Mouse (Mus musculus) adrenal gland, adult (tissue): ENCODE measurements at regions not wholly inside any gene's neighbourhood (a gene's known extent, or its start where the extent isn't known, plus 50 kb on each side); places are given as distances from the start of the nearest gene placed in this dataset.

Experiments used
- DNase-seq, 2 experiments: peaks; one replicate each; pipeline ENCODE4 v3.0.0; 2022 to 2023; ENCODE audit warnings: low spot score in 1 of 2; ENCODE audit not compliant: inconsistent age in 2 of 2

DNA sequence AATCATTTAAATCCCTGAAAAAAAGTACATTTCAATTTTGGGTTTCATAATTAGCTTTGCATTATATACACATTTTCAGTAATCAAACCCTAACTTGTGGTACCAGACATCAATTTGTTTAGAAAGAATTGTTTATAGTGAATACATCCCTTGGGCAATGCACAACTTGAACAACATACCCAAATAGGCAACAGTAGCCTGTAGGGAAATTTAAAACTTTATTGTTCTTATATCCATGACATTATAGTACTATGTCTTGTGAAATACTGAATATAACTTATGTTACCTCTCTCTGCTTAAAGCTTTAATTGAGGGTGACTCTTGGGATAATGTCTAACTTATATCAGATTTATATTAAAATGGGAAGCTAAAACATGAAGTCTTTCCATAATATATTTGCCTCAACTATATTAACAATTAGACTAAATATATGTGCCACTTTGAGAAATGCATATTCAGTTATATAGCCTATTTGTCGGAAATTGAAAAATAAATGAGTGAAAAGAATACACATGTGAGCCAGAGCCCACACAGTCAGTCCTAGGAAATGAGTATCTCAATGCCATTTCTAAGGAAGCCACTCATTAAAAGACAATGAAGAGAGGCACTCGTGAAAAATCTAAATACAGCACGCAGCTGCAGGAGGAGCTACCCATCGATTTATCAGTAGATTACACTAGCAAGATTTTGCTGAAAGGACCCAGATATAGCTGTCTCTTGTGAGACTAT is 458.1 kb upstream of the Slitrk6 start:
- DNase-seq = no peak

DNA sequence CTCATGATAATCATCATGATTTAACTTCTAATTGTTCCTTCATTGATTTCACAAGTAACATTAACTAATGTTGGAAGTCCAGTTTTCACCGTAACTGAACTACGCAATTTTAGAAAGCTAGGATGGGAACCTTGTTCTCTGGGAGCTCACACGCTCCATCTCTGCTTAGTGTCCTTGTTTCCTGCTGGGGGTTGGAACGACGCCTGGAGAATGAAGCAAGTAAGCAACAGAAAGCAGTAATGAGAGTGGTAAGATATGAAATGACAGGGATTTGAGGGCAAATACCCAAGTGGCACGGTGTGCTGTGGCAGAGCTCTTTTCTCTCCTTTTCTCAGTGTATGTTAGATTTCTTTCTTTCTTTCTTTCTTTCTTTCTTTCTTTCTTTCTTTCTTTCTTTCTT is 448.0 kb upstream of the Slitrk5 start:
- DNase-seq = no peak

DNA sequence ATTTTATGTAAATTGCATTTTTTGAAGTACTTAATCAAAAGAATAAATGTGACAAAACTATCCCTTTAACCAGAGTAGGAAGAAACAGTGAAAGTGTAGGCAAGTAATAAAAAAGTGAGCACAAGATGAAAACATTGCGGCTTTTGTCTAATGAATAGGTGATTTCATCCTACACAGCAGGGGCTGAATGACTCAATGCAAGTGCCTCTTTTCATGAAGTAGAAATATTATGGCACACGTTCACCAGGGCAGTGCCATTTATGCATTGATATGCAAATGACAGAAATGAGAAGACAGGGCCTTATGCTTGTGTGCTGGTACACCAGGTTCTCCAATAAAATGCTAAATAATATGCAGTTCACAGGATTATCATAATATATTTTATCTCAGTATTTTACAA is 435.8 kb upstream of the Slitrk5 start:
- no peak for DNase-seq

DNA sequence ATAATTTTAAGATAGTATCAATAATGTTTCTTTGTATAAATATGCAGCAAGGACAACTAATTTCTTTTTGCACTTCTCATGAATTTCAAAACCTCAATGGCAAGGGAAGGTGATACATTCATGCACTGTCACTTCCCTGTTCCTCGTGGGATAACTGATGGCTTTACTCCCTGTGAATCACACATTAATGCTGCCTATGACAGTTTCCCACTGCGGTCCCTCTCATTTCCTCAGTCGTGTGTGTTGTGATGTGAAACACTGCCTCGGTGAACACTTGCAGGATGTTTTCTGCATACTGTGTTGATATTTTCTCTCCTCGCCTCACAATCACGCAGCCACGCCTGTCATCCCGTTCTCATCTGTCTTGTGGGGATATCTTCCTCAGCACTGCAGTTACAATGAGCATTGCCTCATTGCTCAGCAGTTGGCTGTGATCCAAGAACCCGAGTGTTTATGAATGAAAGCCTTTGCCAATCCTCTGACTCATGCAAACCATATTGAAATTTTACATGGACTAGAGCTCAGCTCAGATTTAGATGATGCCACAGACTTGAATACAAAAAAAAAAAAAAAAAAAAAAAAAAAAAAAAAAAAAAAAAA is 425.4 kb upstream of the Slitrk5 start:
- peak; percentile 13 to 56 for DNase-seq

DNA sequence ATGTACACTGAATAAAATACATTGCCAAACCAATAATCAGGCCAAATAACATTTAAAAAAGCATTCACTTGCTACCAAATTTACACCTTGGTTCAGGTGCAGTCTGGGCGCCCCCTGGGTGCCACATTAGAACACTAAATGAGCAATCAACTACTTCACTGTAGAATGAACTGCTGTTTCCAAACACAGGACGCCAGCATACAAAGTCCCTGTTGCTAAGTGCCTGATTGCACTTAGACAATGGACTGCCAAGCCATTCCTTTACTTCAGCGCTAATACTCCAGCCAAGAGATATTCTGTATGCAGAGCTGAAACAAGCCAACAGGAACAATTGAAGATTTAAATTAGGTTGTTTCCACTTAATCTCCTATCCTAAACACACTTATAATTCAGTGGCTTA is 421.7 kb upstream of the Slitrk5 start:
- DNase-seq = no peak

DNA sequence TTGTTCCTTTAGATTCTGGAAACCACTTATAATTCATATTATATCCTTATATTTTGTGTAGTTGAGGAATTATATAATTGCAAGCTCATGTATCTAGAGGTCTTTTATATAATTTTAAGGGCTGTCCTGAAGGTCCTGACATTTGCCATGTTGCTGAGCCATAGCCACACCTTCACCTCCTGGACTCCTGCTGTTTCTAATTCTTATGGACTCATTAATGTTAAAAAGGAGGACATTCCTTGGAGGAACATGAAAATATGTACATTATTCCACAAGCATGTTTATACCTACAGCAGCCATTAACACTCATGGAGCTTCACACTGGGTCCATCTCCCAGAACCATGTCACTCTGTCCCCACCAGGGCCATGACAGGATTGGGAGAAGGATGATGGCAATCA is 413.2 kb upstream of the Slitrk5 start:
- no peak for DNase-seq

DNA sequence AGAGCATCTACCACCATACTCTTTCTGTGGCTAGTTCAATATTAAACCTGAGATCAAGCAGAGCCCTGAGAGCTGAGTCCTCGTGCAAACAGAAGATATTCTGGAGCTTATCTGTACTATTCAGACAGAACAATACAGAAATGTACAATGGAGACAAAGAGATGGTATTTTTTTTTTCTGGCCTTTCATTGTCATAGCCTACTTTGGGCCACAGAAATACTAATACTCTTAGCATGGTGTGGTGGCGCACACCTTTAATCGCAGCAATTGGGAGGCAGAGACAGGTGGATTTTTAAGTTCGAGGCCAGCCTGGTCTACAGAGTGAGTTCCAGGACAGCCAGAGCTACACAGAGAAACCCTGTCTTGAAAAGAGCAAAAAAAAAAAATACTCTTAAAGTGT is 404.7 kb upstream of the Slitrk5 start:
- DNase-seq = no peak

DNA sequence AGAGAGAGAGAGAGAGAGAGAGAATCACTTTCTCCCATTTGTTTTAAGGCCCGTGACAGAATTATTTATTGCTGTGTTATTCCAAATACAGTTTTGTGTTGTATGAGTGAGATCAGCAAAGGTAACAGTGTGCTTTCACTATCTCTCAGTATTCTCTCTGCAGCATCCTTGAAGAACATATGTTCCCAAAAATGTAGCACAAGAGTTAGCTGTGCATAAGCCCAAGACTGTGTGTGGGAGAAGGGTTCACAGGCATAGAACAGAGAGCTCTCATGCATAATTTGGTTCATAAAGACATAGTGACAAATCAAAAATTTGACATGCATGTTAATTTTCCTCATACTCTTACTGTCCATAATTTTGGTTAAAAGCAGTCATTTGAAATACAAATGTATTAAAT is 393.5 kb upstream of the Slitrk5 start:
- no peak for DNase-seq

DNA sequence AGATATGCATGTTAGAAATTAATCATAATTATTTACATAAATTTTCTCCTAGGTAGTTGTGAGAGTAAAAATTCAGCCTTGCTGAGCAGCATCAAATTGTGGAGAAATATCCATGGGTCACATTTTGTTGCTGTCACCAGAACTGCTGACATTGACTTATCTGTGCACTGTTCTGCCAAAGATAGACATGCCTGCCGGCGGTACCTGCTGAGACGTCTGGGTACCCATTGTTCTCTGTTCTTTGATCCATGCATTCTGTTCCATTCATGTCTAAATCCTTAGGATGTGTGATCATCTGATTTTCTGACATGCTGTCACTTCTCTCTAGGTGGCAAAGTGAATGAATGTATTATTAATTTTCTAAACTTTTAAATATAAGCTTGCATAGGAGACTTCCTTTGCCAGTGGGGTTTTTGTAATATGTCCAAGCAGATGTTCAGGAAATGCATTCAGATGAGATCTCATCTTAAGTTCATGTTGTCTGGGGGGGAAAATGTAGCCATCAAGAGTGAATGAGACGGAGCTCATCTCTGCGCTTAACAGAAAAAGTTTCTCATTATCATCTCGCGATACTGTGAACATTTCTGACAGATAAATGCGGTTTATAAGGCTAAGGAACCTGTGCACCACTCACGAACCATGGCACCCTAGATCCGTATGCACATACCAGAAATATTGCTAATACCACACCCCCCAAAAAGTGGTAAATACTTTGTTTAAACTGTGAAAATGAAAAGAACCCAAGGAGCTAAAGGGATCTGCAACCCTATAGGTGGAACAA is 391.0 kb upstream of the Slitrk5 start:
- no peak for DNase-seq

DNA sequence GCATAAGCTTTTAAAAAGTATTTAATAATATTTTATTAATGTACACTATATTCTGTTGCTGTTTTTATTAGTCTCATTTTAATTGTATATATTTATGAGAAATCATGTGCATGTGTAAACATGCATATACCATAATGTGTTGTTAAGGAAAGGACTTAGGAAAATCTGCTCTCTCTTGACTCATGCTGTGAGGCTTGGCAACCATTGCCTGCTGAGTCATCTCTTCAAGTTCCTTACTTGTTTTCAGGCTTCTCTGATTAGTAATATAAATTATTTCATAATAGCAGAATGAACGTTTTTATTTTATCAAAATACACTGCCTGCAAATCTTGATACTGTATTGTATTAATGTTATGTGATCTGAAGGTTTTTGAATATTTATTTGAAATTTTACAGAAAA is 388.9 kb upstream of the Slitrk5 start:
- peak; percentile 5 to 23 for DNase-seq

DNA sequence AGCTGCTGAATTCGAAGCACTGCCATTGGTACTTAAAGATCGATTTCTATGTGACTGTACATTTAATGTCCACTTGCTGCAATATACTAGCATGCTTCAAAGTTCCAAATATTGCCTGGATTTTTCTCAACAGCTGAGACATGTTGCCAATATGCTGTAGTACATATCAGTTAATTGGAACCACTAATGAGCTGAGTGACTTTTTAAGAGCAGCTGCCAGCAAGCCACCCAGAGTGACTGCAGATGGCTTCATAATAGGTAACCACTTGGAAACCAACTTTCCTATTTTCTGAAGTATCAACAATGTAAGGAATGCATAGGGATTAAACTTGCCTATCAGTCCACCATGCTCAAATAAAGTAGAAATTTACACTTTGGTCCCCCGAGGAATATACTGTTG is 379.4 kb upstream of the Slitrk5 start:
- DNase-seq = no peak

DNA sequence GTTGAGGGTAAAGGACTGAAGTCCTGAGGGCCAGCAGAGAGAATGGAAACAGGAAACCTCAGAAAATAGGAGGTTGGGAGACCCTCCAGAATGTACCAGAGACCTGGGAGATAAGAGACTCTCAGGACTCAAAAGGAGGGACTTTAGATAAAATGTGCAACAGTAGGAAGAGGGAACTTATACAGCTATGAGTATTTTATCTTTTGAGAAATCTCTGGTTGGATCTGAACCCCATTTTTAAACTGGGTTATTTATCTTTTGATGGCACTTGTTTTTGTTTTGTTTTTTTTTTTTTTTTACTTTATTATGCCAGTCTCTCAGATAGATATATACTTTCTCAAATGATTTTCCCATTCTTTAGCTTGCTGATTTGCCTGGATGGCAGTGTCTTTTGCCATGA is 377.1 kb upstream of the Slitrk5 start:
- DNase-seq = no peak

DNA sequence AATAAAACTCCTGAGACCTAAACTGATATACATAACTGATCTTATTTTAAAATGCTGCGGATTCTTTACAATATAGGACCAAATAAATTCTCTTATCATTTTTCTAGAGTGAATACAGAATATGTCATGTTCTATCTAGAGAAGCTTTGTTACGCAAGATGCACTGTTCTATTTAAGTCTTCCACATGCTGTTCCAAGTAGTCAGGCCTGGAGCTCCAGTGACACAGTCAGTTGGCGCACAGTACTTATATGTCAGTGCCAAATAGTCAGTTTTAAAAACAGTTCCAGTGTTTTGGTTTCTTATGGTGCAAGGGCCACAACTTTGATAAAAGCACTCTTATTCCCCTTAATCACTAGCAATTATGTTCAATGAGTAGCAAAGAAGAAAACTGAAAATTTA is 344.3 kb upstream of the Slitrk5 start:
- no peak for DNase-seq

DNA sequence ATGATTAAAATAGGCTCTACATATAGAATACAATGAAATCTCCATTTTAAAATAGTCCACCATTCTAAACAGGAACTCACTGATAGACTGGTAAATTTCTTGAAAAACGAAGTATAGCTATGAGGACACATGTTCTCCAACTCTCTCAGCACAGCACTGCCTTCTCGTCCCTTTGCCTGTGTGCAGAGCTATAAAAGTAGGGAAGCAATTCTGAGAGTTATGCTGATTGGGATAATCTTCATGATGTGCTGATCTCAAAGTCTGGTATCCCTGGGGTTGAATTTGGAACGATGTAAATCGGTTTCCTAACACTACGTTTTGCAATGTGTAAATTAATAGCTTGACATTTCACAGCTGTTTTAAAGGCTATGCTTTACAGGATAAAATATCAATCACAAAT is 321.4 kb upstream of the Slitrk5 start:
- DNase-seq = no peak

DNA sequence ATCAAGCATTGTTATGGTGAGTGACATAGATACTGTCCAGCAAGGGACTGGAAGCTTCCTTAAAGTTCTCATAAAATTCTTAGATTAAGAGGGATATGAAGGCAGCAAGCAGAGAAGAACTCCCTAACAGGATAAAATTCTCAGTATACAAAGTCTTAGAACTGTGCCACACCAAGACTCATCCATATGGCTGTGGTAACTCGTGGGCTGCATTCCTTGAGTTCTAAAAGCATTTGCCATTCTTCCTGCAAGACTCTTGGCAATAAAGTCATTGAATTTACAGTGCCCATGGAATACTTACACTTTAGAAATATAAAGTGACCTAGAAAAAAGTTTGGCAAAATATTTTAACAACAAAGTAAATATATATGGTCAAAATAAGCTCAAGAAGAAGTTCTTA is 278.1 kb upstream of the Slitrk5 start:
- DNase-seq = no peak

DNA sequence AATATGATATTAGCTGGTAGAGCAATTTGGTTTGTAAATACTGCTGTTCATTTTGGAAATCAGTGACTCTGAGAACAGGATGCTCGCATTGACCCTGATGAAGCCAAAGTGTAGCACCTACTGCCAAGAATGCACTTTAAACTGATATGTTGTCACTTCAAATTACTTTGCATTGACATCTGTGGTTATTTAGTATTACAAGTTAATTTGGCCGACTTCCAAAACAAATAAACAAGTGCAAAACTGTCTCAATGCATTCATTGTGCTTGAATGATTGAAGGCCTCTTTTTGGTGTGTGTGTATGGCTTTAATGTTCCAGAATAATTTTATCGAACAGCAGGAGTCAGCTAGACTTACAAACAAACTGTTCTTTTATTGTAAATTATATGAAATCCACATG is 274.1 kb upstream of the Slitrk5 start:
- DNase-seq = no peak

DNA sequence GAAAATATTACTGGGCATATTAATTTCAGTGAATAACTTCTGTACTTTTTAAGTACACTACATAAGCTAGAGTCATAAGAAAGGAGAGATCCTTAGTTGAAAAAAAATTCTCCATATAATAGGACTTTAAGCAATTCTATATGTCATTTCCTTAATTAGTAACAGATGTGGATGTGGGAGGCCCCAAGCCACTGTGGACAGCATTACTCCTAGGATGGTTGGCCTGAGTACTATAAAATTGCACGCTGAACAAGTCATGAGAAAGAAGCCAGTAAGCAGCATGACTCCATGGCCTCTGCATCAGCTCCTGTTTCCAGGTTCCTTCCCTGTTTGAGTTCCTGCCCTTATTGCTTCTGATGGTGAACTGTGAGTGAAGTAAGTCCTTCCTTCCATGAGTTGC is 272.4 kb upstream of the Slitrk5 start:
- no peak for DNase-seq

DNA sequence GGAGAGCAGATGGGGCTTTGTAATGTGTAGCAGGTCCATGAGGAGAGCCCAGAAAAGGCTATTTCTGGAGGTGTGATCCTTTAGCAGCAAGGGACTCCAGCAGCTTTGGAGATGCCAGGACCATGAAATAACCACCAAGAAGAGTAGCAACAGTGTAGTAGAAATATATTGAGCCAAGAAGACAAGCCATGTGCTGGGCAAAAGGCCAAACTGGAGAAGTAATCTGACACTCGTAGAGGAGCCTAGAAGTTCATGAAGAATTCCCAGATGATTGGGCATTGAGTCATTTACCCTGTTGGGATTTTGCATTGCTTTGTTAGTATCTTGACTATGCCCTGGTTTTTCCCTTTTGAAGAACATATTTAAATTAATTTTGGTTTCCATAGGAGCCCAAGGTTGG is 271.3 kb upstream of the Slitrk5 start:
- DNase-seq = no peak

DNA sequence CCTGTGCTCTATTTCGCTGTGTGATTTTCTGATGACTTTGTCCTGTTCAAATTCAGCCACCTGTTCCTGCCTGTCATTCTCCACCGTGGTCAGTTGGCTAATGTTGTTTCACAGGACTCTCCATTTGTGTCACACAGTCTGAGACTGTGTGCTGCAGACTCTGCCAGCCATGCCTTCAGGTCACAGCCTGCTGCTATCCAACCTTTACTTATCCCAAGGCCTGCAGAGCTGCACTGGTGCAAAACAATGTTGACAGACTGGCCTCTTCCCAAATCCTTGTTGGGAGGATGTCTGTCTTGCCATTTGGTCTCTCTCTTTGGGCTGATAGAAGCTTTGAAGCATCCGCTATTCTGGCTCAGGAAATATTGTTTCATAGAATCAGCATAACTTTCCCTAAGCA is 261.4 kb upstream of the Slitrk5 start:
- no peak for DNase-seq

DNA sequence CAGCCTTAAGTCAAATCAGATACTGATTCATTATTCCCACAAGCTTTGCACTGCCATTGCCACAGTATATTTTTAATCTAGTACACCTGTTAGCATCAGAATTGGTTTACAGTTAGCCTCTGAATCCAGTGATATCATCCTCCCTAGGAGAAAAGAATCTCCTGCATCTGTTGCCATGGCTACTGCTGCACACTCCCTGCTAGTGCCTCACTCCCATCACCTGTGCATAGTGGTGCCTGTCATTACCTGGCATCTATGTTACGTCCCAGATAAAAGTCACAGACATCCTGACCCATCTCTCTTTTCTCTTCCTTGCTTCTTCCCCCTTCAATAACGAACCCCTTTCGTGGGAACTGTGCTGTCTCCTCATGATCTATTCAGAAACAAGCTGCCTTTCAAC is 256.4 kb upstream of the Slitrk5 start:
- DNase-seq = no peak

DNA sequence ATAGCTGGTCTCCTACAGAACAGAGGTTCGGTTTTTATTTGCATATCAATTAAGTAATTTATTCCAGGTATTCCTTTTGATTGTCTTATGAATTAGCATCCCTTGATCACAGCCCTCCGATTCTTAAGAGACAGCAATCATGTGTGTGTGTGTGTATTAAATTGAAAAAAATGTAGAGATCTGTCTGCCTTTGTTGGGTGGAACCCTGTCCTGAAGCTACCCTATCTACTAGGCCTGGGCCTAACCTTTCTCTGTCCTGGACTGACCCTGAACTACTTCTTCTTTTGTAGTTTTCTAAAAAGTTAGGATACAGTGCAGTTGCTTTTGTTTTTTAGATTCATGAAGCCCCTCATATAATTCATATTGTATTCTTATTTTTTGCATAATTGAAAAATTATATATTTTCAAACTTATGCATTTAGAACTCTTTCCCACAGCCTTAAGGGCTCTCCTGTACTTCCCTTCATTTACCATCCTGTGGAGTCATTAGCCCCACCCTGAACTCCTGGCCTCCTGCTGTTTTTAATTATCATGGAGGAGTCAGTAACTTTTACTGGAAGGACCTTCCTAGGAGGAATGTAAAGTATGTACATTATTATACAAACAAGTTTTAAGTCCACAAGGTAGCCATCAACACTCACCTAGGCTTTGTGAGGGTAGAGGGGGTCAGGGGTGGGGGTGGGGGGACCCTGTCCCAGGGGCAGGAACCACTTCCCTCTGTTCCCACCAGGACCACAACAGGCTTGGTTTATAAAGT is 245.6 kb upstream of the Slitrk5 start:
- DNase-seq = no peak
